Mouse (Mus musculus) cerebellum, adult 9-11 months (tissue): ENCODE measurements around the gene Dlg3.

ENCODE experiments used
- DNase-seq: peaks from one replicate; pipeline ENCODE4 v3.0.0; 2022

Gene Dlg3

GRCm38 (mm10) chrX:100797851-100798527, 30.5 kb downstream of the Dlg3 start:
- DNase-seq, result no peak

- DNase-seq, result no peak
Measured at GRCm38 (mm10) chrX:100800643-100801042, 33.1 kb downstream of the Dlg3 start.

- DNase-seq, result no peak
Measured at GRCm38 (mm10) chrX:100802034-100802433, 34.5 kb downstream of the Dlg3 start.

GRCm38 (mm10) chrX:100811129-100811528, 43.6 kb downstream of the Dlg3 start:
- DNase-seq, result no peak

DNA sequence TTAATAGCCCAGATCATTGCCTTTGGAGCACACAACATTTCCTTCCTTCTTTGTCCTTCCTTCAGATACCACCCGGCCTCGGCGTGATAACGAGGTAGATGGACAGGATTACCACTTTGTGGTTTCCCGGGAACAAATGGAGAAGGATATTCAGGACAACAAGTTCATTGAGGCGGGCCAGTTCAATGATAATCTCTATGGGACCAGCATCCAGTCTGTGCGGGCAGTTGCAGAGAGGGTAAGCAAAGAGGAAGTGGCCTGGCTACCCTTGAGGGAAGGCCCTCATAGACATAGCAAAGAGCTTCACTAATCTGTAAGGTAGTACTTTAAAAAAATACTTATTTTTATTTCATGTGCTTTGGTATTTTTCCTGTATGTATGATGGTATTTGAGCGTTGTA, 46.6 kb downstream of the Dlg3 start:
- DNase-seq, result no peak

DNA sequence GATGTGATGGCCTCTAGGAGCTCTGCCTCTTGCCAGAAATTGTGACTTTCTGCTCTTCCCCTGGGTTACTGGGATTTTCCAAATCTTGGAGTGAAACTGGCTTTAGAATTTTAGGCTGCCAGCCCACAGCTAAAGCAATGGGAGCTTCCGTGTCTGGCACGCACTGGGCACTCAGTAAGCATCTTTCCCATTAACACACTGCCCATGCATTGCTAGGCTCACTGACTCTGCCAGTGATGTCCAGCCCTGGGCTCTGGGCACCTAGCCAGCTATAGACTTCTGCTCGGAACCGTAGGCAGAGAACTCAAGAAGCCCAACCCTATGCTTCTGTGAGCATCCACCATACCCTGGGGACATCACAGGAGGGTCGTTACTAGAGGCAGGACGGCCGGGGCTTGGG, 48.2 kb downstream of the Dlg3 start:
- peak; percentile 87 for DNase-seq

- no peak for DNase-seq
Measured at GRCm38 (mm10) chrX:100818681-100819080, 51.2 kb downstream of the Dlg3 start.

DNA sequence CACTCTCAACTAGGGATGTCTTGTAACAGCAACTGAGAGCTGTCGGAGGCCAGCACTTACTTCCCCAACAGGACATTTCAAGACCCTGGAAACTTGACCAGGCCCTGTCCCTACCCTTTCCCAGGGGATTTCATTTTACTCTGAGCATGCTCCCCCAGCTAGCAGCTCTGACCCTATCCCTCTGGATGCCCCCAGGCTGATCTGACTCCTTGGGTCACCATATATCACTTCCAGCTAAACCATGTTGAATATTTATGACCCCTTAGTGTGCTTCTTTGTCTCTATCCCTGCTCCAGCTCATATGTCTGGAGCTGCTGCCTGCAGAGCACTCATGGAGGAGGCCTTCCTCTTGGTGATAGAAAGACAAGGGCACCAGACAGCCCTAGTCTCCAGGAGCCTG, 53.6 kb downstream of the Dlg3 start:
- no peak for DNase-seq

DNA sequence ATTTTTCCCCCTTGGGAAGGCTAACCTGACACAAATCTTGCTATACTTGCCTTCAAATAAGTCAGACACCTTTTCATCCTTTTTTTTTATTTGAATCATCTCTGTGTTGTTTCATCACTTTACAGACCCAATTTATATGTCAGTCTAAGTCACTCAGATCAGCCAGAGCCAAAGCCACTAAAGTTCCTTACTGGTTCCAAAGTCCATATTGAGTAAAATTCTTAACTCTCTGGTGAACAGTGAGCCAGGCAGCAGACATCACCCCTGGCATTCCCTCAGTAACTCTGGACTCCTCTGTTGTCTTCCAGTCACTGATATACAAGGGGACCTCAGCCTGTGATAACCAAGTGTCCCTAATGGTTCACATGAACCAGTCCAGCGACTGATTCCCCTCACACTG, 58.0 kb downstream of the Dlg3 start:
- DNase-seq, result no peak

GRCm38 (mm10) chrX:100832806-100833205, 65.3 kb downstream of the Dlg3 start:
- no peak for DNase-seq

- DNase-seq, result no peak
Measured at GRCm38 (mm10) chrX:100839211-100839610, 71.7 kb downstream of the Dlg3 start.
